Mouse (Mus musculus): Measurements from ENCODE around the gene Rpf2.

The Rpf2 gene

GRCm38 (mm10) chr10:40247166-40247716 is 405 bp upstream of the Rpf2 start:
- no peak for DNase-seq

- DNase-seq: no peak
These were observed 9.0 kb downstream of the Rpf2 start for GRCm38 (mm10) chr10:40237826-40238225.

- DNase-seq: no peak
These were observed 13.6 kb downstream of the Rpf2 start for GRCm38 (mm10) chr10:40233241-40233640.

GRCm38 (mm10) chr10:40232442-40232841 is 14.4 kb downstream of the Rpf2 start:
- no peak for DNase-seq

- DNase-seq: no peak
These were observed 17.1 kb downstream of the Rpf2 start for GRCm38 (mm10) chr10:40229725-40230124.

GRCm38 (mm10) chr10:40227660-40228303 is 19.1 kb downstream of the Rpf2 start:
- DNase-seq: peak; percentile 69 to 76

- DNase-seq: no peak
These were observed 28.0 kb downstream of the Rpf2 start for GRCm38 (mm10) chr10:40218874-40219273.

- DNase-seq: peak; percentile 91 to 93
These were observed 34.2 kb downstream of the Rpf2 start for GRCm38 (mm10) chr10:40212443-40213169.

- DNase-seq: no peak
These were observed 51.8 kb downstream of the Rpf2 start for GRCm38 (mm10) chr10:40195001-40195400.

GRCm38 (mm10) chr10:40192010-40192935 is 54.6 kb downstream of the Rpf2 start:
- DNase-seq: no peak

GRCm38 (mm10) chr10:40191338-40191979 is 55.4 kb downstream of the Rpf2 start:
- DNase-seq: no peak

GRCm38 (mm10) chr10:40190871-40191270 is 56.0 kb downstream of the Rpf2 start:
- no peak for DNase-seq

- no peak for DNase-seq
These were observed 57.1 kb downstream of the Rpf2 start for GRCm38 (mm10) chr10:40189689-40190088.

- DNase-seq: no peak
These were observed 58.0 kb downstream of the Rpf2 start for GRCm38 (mm10) chr10:40188831-40189230.

GRCm38 (mm10) chr10:40185956-40186355 is 60.9 kb downstream of the Rpf2 start:
- DNase-seq: no peak

- no peak for DNase-seq
These were observed 66.8 kb downstream of the Rpf2 start for GRCm38 (mm10) chr10:40180011-40180410.

- DNase-seq: no peak
These were observed 67.7 kb downstream of the Rpf2 start for GRCm38 (mm10) chr10:40179142-40179541.

GRCm38 (mm10) chr10:40177323-40177962 is 69.4 kb downstream of the Rpf2 start:
- peak; percentile 49 to 53 for DNase-seq

All from cerebellum, postnatal 14 days (tissue).